Mouse (Mus musculus) left cerebral cortex, adult 18-20 months (tissue): ENCODE data around the gene Apba2. TPM values are rescaled to one million over a fixed set of nuclear protein-coding genes. Genes with fewer than 3 reads are reported as not detected.
A peak's percentile ranks its signal among the peaks of the same experiment; 100 is the strongest.

Source experiments
- DNase-seq, 2 experiments: peaks; one replicate each; pipeline ENCODE4 v3.0.0; 2021 to 2022; ENCODE audit warnings: low spot score in 2 of 2, mixed read lengths in 1 of 2
- total RNA-seq, 2 experiments: library from RNA; stranded (reverse); gene quantifications; 2 replicates each; pipeline ENCODE4 v1.2.3; 2021

The Apba2 gene
- total RNA-seq, 2 experiments from 2014 or later: 228 to 245 TPM

DNA sequence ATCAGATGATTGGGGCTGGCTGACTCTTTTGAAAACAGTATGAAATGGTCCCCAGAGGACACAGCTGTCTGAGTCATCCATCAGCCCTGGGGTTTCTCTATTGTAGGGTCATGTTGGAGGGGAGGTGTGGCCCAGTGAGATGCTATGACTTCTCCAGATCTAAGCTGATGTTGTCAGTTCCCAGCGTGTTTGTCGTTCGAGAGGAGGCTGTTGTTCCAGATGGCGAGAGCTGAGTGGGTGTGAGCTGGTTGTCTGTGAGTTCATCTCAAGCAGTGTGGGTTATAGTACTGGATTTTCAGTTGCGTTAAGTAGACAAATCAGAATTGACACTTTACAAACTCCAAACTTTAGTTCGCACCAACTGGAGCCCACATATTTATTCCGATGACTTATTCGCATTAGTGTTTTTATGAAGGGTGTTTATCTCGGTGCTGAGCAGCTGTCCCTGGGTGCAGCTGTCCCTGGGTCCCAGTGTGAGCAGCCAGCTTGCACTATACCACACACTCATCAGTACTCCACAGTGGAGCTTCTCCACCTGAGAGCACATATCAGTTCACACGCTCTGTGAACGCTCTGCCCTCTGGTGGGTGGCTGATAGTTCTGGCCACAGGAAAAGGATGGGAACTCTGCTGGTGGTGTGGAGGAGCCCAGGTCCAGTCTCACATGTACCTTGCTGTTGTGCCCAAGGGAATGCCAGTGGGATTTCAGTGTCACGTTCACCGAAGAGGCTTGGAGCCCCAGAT is 208.2 kb downstream of the Apba2 start:
- DNase-seq: peak; percentile 63 to 75

DNA sequence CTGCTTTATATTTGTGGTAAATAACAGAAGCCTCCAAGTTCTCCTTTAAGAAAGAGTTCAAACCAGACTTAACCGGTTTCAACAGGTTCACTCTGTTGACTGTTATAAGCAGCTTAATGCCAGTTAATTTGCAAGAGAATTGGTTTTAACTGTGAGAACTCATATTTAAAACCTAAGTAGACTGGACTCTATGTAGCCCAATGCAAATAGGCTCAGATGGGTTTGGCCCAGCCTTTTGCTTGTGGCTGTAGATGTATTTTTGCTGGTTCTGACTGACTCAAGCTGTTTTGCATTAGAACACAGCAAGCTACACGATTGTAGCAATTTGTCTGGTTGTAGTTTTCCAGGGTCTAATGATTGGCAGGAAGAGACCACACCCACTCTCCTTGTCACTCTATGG is 214.8 kb downstream of the Apba2 start:
- no peak for DNase-seq

DNA sequence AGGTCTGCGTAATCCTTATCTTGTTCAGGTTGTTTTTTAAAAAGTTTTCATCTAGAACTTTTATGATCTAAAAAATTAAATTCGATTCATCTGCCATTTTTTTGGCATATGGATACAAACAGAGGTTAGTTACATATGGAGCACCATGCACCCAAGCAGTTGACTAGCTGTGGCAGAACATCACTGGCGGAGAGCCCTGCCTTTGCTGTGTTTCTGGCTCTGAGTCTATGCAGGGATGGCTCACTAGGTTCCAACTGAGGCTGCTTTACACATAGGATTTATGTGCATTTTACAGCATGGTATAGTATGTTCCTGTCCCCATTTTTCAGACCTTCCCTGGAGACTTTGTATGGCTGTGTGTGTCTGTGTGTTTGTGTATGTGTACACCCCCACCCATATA is 221.8 kb downstream of the Apba2 start:
- DNase-seq: no peak

DNA sequence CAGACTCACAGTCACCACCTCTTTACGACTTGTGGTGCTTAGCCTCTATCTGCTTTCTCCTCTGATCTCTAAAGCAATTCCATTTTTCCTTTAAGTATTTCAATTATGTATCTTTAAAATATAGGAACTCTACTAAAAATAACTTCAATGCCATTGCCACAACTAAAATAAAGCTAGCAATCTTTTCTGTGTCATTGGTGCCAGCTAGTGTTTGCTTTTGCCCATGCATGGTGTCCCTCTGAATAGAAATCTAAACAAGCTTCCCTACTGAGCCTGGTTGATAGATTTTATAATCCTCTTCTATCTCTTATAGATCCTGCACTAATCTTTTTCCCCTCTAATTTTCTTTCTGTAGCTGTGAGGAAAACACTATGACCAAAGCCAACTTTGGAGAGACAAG is 222.9 kb downstream of the Apba2 start:
- DNase-seq: no peak

DNA sequence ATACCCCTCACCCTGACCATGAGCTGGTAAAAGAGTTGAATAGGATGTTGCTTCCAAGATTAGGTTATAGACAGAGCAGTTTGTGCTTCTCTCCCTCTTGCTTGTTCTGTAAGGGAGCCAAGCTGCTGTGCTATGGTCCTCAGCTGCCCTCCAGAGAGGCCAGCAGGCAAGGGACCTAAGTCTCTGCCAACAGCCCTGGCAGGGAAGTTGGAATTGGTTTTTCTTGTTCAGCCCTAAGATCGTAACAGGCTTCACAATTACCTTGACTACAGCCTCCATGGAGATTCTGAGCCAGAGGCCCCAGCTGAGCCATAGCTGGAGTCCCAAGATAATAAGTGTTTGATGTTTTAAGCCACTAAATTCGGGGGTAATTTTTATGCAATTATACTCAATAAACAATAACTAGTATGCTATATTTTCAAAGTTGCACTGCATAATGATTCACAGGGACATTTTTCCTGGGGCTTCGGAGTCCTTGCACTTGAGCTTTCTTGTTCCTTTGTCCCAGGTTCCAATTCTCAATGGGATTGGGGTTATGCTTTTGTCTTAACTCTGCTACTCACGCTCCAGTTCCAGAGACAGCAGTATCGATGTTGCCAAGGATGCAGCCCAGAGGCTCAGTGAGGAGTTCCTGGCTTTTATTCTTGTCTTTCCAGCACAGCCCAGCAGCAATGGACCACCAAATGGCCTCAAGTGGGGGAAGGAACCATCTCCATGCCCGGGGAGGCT is 224.6 kb downstream of the Apba2 start:
- no peak for DNase-seq

DNA sequence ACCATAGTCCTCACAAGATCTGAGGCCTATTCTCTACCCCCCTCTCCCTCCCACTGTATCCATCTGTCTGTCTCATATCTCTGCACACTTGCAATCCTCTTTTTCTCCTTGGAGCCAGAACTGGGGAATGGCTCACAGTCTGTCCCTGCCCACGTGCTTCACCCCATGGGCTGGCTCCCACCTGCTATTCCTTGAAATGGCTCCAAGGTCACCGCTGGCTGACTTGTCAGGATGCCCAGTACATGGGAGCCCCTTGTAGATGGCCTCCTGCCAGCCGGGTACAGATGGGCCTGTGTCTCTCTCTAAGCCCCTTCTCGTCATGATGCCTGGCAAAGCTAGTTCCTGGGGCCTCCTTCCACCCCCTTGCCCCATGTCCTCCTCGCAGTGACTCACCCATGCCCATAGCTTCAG is 226.7 kb downstream of the Apba2 start:
- DNase-seq: peak in 1 of 2 experiments; percentile 64

DNA sequence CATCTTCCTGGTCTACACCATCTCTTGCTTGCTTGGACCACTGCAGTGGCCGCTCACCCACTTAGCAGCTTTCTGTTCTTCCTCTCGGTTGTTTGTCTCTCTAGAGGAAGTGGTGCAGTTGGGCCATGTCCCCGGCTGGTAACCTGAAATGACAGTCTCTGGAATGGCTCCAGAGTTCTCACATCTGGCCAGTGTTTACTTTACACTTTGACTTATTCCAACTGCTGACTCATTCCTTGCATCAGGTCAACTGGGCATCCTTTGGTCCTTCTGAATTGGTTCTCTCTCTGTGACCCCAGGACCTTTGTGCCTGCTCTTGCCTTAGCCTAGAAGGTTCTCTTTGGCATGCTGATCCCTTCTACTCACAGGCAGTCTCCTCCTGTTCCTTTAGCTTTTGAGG is 227.3 kb downstream of the Apba2 start:
- no peak for DNase-seq

DNA sequence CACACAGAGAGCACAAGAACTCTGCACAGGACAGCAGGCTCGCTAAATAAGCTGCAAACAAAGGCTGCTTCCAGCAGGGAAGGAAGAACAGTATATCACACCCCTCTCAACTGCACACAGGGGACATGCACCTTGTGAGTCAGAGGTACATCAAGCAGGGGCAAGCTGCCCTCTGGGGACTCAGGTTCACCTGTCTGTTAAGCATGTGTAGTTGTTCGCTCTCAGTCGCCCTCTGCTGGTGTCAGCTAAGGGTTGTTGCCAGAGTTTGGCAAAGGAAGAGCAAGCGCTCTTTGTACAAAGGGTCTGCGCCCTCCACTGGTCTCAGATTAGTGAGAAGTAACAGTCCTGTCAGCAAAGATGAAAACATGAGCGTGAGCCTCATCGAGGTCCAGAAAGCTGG is 228.3 kb downstream of the Apba2 start:
- DNase-seq: peak; percentile 65 to 73

DNA sequence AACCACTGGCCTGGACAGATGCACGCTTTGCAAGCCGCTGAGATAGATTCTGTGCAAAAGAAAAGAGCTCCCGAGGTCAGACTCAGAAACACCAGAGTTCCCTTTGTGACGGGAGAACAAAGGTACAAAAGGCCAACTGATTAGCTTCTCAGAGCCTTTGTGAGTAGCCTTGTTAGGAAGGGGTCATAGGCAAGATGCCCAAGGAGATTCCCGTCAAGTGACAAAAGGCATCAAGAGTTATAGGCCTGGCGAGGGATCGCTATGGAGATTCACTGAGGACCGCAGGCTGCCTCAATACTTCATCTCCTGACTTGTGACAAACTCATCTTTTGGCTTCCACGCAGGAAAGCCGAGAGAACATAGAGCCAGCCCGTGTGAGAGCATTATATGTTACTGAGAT is 237.6 kb downstream of the Apba2 start:
- no peak for DNase-seq

DNA sequence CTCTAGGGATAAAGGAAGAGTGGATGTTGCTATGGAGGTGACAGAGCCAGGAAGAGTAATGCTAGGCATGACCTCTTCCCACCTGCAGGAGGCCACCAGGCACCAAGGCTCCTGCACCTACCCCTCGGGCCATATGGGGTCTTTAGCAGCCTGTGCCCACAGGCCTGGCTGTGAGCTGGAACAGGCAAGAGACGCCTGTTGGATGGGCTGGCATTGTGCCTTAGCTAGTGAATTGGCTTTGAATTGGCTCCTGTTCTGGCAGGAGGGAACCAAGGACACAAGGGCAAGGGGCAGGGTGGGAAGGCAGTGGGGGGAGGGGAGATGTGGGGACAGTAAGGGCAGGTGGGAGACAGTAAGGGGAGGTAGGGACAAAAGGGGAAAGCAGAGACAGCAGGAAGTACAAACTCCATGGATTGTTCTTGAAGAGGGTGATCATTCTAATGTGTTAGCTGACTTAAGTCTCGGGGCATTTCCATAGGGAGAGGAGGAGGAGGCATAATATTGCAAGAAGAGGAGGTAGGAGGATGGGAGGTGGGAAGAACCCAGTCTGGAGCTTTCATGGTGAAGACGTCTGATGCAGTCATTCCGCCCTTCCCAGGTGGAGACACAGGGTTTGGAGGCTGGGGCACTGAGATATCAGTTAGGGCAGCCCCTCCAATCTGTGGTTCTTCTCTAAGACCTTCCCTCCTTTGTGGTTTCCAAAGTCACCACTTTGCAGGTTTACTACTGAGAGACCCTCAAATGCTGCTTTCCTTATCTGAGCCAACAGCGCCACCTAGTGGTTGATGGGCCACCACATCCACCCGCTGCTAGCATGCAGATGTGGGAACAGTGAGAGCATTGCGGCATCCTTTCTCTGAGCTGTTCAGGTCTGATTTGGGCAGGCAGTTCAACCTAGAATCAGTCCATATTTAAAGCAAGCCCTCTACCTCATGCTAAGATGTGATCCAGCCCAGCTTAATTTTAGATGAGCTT is 240.1 kb downstream of the Apba2 start:
- DNase-seq: peak; percentile 88 to 93

DNA sequence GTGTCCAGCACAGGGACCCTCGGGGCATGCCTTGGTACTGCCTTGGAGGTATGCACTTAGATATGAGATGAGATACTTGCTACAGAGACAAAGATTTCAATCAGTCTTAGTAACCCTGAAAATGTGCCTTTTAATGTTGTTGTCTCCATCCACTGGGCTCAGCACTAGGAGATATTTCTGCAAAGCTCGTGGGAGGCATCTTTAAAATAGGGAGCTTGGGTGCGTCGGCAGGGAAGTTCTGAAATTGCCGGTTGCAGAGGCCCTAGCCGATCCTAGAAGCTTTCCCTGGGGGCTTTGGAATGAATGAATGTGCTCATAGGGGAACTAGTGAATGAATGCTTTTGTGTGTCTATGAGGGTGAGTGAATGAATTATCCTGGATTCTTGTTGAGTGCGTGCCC is 242.1 kb downstream of the Apba2 start:
- DNase-seq: no peak

DNA sequence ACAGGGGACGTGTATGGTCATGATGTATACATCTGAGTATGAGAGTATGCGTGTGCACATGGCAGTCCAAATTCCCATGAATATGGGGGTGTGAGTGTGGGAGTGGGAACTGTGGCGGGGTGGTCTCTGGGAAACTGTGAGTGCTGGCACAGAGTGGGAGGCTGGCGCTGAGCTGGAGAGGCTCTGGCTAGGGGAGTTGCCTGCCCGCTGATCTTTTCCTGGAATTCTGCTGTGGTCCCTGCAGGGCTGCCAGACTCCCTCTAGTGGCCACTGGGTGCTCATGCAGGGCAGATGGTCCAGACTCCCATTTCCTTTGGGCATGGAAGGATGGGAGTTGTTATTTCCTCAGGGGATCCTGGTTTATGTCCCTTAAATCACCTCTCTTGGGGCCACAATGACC is 250.0 kb downstream of the Apba2 start:
- DNase-seq: peak; percentile 70 to 75

DNA sequence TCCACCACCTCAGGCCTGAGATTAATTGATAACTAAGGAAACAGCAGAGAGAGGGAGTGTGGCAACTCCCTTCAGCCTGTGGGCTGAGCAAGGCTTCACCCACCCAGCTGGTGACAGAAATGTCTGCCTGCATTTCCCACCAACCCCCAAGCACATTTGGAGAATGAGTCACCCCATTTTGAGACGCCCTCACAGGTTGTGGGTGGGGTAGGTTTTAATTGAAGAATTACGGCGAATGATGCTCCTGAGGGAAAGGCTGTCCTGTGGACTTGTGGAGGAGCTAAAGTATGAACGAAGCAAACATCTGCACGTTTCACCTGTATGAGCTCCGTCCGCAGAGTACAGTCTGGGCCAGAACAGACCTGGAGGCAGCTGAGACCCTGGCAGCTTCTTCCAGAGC is 250.6 kb downstream of the Apba2 start:
- DNase-seq: peak; percentile 73 to 77

DNA sequence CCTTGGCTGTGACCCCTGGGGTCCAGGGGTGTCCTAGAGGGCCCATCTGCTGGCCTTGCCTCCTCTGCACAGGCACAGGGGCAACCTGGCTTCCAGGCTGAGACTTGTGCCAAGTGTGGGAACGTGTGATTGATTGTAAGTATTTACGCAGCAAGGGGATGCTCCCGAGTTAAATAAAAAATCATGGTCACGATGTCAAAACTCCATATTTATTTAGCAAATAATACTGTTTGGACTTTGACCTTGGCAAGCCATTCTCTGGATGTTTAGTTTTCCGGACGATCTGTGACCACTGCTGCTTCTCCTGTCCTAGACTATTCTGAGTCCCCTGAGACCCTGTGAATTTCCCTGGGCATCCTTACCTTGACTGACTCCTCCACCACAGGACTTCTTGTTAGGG is 252.2 kb downstream of the Apba2 start:
- DNase-seq: no peak

DNA sequence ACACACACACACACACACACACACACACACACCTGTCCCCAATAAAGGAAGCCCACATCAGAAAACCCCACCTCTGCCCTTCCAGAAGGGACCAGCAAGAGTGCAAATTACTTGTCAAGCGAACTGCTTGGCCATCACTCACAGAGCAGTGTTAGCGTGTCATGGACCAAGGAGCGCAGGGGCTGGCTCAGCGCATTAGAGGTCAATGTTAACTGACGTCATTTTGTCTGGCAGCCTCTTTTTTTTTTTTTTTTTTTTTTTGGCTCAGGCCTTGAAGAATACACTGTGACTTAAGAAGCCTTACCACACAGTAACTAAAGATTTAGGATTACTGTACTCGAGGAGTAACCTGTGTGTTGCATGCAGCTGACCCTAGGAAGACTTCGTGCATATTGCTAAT is 252.7 kb downstream of the Apba2 start:
- DNase-seq: no peak

DNA sequence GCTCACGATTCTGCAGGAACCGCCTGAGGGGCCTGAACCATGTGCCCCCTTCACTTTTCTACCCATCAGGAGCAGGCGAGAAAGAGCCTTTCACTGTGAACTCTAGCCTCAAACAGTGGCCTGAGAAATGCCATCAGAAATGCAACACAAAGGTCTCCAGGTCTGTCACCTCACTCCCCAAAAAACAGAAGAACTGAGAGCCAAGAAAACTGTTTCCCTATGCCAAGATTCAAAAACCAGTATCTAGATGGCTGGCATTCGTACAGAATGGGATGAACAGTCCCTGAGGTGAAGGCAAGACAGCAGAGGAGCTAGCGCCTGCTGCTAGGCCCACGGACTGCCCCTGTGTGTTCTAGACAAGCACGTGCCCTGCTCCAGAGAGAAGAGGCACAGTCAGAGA is 253.6 kb downstream of the Apba2 start:
- no peak for DNase-seq

DNA sequence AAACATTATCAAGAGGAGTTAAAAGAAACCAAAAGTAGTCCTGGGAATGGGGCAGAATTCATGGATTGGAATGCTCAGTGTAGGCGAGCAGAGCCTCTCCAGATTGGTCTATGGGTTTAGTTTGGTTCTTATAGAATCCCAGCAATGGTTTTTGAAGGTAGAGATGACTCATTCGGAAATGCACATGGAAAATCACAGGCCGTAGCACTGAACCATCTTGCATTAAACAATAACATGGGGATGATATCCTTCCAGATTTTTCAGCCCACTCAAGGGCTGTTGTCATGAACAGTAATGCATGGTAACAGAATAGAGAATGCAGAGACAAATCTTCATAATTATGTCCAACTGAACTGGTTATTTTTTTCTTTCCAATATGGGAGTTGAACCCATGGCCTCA is 264.1 kb downstream of the Apba2 start:
- DNase-seq: no peak

DNA sequence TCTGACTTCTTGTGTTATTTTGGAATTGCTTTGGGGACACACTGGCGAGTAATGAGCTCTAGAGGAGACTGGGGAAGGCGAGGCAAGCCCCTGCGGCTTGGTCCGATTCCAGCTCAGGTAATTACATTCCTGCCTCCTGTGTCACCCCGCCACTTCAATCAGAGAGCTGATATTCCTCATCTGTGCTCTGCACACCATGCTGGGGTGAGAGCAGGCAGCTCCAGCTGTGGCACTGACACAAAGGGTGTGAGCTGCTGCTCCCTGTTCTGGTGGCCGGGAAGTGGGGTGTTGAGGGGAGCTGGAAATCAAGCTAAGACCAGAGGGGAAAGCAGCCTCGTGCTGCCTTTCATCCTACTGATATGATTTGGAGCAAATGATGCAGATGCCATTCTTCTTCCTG is 268.3 kb downstream of the Apba2 start:
- no peak for DNase-seq

DNA sequence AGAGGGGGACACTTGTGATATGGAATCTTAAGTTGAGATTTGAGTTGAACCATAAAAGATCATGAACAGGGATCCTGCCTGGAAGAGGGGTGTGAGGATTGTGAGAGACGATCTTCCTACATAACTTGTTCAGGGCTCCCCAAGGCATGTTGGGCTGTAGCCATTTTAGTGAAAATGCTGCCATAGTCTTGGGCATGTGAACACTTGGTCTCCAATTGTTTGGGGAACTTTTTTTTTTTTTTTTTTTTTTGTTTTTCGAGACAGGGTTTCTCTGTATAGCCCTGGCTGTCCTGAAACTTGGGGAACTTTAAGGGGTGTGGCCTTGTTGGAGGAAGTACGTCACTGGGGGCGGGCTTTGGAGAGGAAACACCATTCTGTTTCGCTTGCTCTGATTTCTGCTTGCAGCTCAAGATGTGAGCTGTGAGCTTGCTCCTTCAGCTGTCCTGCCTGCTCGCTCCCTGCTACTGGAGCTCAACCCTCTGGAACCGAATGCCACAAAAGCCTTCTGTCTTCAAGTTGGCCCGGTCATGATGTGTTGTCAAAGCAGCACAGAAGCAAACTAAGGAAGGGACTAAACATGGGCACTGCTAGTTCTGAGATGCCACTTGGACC is 269.4 kb downstream of the Apba2 start:
- no peak for DNase-seq

DNA sequence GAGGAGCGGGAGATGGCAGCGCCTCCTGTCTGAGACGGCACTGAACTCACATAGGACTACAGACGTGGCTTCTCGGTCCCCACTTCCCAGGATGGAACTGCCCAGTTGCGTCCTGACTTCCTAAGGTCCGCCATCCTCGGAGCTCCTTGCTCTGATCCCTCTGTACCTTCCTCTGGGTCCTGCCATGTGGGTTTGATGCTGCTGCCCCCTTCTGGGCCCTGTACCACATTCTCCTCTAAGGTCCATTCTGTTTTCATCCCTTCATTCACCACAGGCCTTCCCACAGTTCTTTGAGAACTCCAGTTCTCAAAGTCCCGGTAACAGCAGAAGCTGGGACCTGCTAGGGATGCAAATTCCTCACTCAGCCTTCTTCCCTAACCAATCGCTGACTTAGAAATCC is 272.0 kb downstream of the Apba2 start:
- DNase-seq: no peak
